Mouse (Mus musculus) kidney, embryonic 15.5 days (tissue): ENCODE results near the gene Als2. TPM values are rescaled to one million over a fixed set of nuclear protein-coding genes. Genes with fewer than 3 reads are reported as not detected.

ENCODE experiments used
- polyA plus RNA-seq: library from polyadenylated mRNA; unstranded; fragments of >200 nt; fragmentation: Nextera tagmentation; extraction: Ambion mirVana; gene quantifications from 2 replicates; pipeline ENCODE4 v1.2.1, GENCODE M21; 2015

Gene Als2
- polyA plus RNA-seq, 1 experiment from 2014 or later = 12.9 TPM

Other genes with a start within 250 kb of the Als2 start
- not detected in 2 replicates for gene C2cd6, start 142.3 kb downstream of the Als2 start, polyA plus RNA-seq
- 39.0 and 42.9 TPM in 2 replicates for gene Tmem237, start 116.8 kb downstream of the Als2 start, polyA plus RNA-seq
- 0.27 and 0.35 TPM in 2 replicates for gene Mpp4, start 73.8 kb downstream of the Als2 start, polyA plus RNA-seq
- 0.64 and 0.74 TPM in 2 replicates for gene Cdk15, start 19.7 kb upstream of the Als2 start, polyA plus RNA-seq
- gene Fzd7, start 245.2 kb upstream of the Als2 start, polyA plus RNA-seq = 19.1 and 19.5 TPM in 2 replicates